Mouse (Mus musculus): ENCODE measurements around the gene Sgpl1. TPM values are rescaled to one million over a fixed set of nuclear protein-coding genes. Genes with fewer than 3 reads are reported as not detected.

The Sgpl1 gene
- polyA plus RNA-seq, 1 experiment from 2014 or later, result 68.3 TPM

GRCm38 (mm10) chr10:61051993-61052613 lies 95.4 kb downstream of the Sgpl1 start:
- H3K9me3 ChIP-seq, result no peaks in the 10 kb centered on the region; the same call in 1 of the 2 replicates
- H3K4me2 ChIP-seq, result no peak overlapping the region
- no peak overlapping the region for H3K9ac ChIP-seq
- H3K36me3 ChIP-seq, result no peaks in the 10 kb centered on the region
- WGBS, result 61% methylated on average over 14 of the region's 14 CpGs
- H3K27me3 ChIP-seq, result peaks cover 6% of the 10 kb centered on the region; the same call in 1 of the 2 replicates
- ATAC-seq (ENCODE audit: insufficient number of reproducible peaks, low FRiP score, low TSS enrichment, low read depth), result no peak
- no peak overlapping the region for H3K27ac ChIP-seq
- H3K4me3 ChIP-seq, result no peak overlapping the region
- no peaks in the 10 kb centered on the region for H3K4me1 ChIP-seq

Small RNA genes lying within 50 kb of the gene (microRNA-seq; reads per million reads assigned to microRNA genes)
- gene Gm44308, result not detected

Other genes starting within 250 kb of the Sgpl1 start
- gene Pcbd1, start 58.4 kb downstream of the Sgpl1 start, polyA plus RNA-seq (2015; fragmentation: Nextera tagmentation; extraction: Ambion mirVana), result 11.1 and 15.8 TPM in 2 replicates
- 0.19 and 0.42 TPM in 2 replicates for gene Tbata, start 24.3 kb upstream of the Sgpl1 start, polyA plus RNA-seq (2015; fragmentation: Nextera tagmentation; extraction: Ambion mirVana)
- 4.9 and 6.9 TPM in 2 replicates for gene Adamts14, start 125.7 kb upstream of the Sgpl1 start, polyA plus RNA-seq (2015; fragmentation: Nextera tagmentation; extraction: Ambion mirVana)
- 0.09 TPM in 1 of 2 replicates, not detected in the other for gene Prf1, start 150.1 kb upstream of the Sgpl1 start, polyA plus RNA-seq (2015; fragmentation: Nextera tagmentation; extraction: Ambion mirVana)
- gene Pald1, start 235.8 kb upstream of the Sgpl1 start, polyA plus RNA-seq (2015; fragmentation: Nextera tagmentation; extraction: Ambion mirVana), result 22.8 and 23.8 TPM in 2 replicates